Mouse (Mus musculus): ENCODE measurements at regions not wholly inside any gene's neighbourhood (a gene's known extent, or its start where the extent isn't known, plus 50 kb on each side); places are given as distances from the start of the nearest gene placed in this dataset.

DNA sequence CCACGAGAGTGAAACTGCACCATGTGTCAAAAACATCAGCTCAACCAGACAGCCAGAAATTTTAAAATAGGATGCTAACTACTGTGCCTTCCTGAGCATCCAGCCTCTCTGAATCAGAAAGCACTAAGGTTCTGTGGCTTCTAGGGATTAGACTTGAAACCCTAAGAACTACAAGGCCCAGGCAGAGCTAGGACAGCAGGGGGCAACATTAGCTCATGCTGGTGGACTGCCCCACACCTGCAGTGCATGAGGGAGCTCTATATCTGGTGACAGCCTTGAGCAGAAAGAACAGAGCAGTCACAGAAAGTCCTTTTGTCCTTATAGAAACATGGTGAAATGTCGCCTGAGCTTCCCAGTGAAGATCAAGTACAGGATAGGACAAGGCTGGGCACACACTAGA, 79.8 kb downstream of the Foxf2 start:
- H3K4me3 ChIP-seq (ENCODE audit: low read depth, low read length), result no peak overlapping the region
- no peaks in the 10 kb centered on the region for H3K36me3 ChIP-seq (ENCODE audit: insufficient read depth, low read length)
- H3K27me3 ChIP-seq (ENCODE audit: insufficient read depth, low read length), result no peaks in the 10 kb centered on the region
- no peaks in the 10 kb centered on the region for H3K9me3 ChIP-seq (ENCODE audit: low read length)
- no peak for ATAC-seq (ENCODE audit: low FRiP score)
- no peak overlapping the region for H3K9ac ChIP-seq (replicated peaks; ENCODE audit: low read length, poor library complexity, severe bottlenecking)
- H3K4me1 ChIP-seq (ENCODE audit: insufficient read depth, low read length), result no peaks in the 10 kb centered on the region
- no peak for TF ChIP-seq CTCF (IDR thresholded peaks at IDR 0.05)
- DNase-seq (ENCODE audit: low spot score), result no peak
- no peak overlapping the region for H3K4me2 ChIP-seq (ENCODE audit: low read depth, low read length, poor library complexity, severe bottlenecking)
- H3K27ac ChIP-seq (ENCODE audit: low read depth, low read length), result no peak overlapping the region
- WGBS, result 62% methylated on average over 2 of the region's 2 CpGs

- ATAC-seq (ENCODE audit: low FRiP score) (no peak), DNase-seq (ENCODE audit: low spot score) (no peak)
- Histone ChIP-seq H3K27ac (ENCODE audit: low read depth, low read length) (no peak overlapping the region), H3K4me1 (ENCODE audit: insufficient read depth, low read length) (no peaks in the 10 kb centered on the region), H3K9me3 (ENCODE audit: low read length) (no peaks in the 10 kb centered on the region), H3K9ac (replicated peaks; ENCODE audit: low read length, poor library complexity, severe bottlenecking) (no peak overlapping the region), H3K27me3 (ENCODE audit: insufficient read depth, low read length) (no peaks in the 10 kb centered on the region), H3K36me3 (ENCODE audit: insufficient read depth, low read length) (no peaks in the 10 kb centered on the region), H3K4me3 (ENCODE audit: low read depth, low read length) (no peak overlapping the region), H3K4me2 (ENCODE audit: low read depth, low read length, poor library complexity, severe bottlenecking) (no peak overlapping the region)
- 80% methylated on average over 6 of the region's 6 CpGs for WGBS
- no peak for TF ChIP-seq CTCF (IDR thresholded peaks at IDR 0.05)
These were observed 85.1 kb downstream of the Foxf2 start for GRCm38 (mm10) chr13:31710681-31711080.

- Histone ChIP-seq H3K9ac (replicated peaks; ENCODE audit: low read length, poor library complexity, severe bottlenecking) (no peak overlapping the region), H3K9me3 (ENCODE audit: low read length) (no peaks in the 10 kb centered on the region), H3K36me3 (ENCODE audit: insufficient read depth, low read length) (no peaks in the 10 kb centered on the region), H3K27ac (ENCODE audit: low read depth, low read length) (no peak overlapping the region), H3K4me1 (ENCODE audit: insufficient read depth, low read length) (no peaks in the 10 kb centered on the region), H3K27me3 (ENCODE audit: insufficient read depth, low read length) (no peaks in the 10 kb centered on the region), H3K4me3 (ENCODE audit: low read depth, low read length) (no peak overlapping the region), H3K4me2 (ENCODE audit: low read depth, low read length, poor library complexity, severe bottlenecking) (no peak overlapping the region)
- ATAC-seq (ENCODE audit: low FRiP score) (no peak), DNase-seq (ENCODE audit: low spot score) (no peak)
- TF ChIP-seq CTCF (IDR thresholded peaks at IDR 0.05), result no peak
- WGBS, result 57% methylated on average over 2 of the region's 2 CpGs
These were observed 90.1 kb downstream of the Foxf2 start for GRCm38 (mm10) chr13:31715683-31716082.

DNA sequence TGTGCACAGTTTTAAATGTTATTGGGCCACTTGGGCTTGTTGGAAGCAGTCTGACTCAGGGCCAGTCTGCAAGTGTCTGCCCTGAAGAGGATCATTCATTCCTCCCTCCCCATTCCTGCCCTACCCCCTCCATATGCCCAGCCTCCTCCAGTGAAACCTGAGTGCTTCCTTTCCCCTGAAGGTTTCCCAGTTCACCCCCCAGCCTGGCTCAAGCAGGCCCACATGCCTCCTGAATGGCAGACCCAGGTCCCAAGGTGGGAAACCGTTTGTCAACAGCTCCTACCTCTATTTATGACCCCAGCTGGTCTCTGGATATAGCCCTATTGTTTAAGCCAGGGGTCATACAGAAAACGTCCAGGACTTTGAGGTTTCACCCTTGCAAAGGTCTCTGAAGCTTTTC, 89.7 kb upstream of the Foxc1 start:
- Histone ChIP-seq H3K4me2 (ENCODE audit: low read depth, low read length, poor library complexity, severe bottlenecking) (no peak overlapping the region), H3K9ac (replicated peaks; ENCODE audit: low read length, poor library complexity, severe bottlenecking) (no peak overlapping the region), H3K36me3 (ENCODE audit: insufficient read depth, low read length) (no peaks in the 10 kb centered on the region), H3K9me3 (ENCODE audit: low read length) (no peaks in the 10 kb centered on the region), H3K27ac (ENCODE audit: low read depth, low read length) (no peak overlapping the region), H3K27me3 (ENCODE audit: insufficient read depth, low read length) (no peaks in the 10 kb centered on the region), H3K4me3 (ENCODE audit: low read depth, low read length) (no peak overlapping the region), H3K4me1 (ENCODE audit: insufficient read depth, low read length) (no peaks in the 10 kb centered on the region)
- ATAC-seq (ENCODE audit: low FRiP score), result no peak
- WGBS, result 36% methylated on average over 2 of the region's 2 CpGs
- TF ChIP-seq CTCF (IDR thresholded peaks at IDR 0.05), result no peak
- DNase-seq (ENCODE audit: low spot score), result no peak

GRCm38 (mm10) chr13:31720731-31721130, 85.7 kb upstream of the Foxc1 start:
- DNase-seq (ENCODE audit: low spot score) (no peak), ATAC-seq (ENCODE audit: low FRiP score) (no peak)
- no peak overlapping the region for H3K4me2 ChIP-seq (ENCODE audit: low read depth, low read length, poor library complexity, severe bottlenecking)
- H3K27me3 ChIP-seq (ENCODE audit: insufficient read depth, low read length), result no peaks in the 10 kb centered on the region
- no peaks in the 10 kb centered on the region for H3K9me3 ChIP-seq (ENCODE audit: low read length)
- H3K27ac ChIP-seq (ENCODE audit: low read depth, low read length), result no peak overlapping the region
- no peak for TF ChIP-seq CTCF (IDR thresholded peaks at IDR 0.05)
- no peaks in the 10 kb centered on the region for H3K36me3 ChIP-seq (ENCODE audit: insufficient read depth, low read length)
- H3K4me1 ChIP-seq (ENCODE audit: insufficient read depth, low read length), result no peaks in the 10 kb centered on the region
- 76% methylated on average over 2 of the region's 2 CpGs for WGBS
- H3K4me3 ChIP-seq (ENCODE audit: low read depth, low read length), result no peak overlapping the region
- H3K9ac ChIP-seq (replicated peaks; ENCODE audit: low read length, poor library complexity, severe bottlenecking), result no peak overlapping the region

DNA sequence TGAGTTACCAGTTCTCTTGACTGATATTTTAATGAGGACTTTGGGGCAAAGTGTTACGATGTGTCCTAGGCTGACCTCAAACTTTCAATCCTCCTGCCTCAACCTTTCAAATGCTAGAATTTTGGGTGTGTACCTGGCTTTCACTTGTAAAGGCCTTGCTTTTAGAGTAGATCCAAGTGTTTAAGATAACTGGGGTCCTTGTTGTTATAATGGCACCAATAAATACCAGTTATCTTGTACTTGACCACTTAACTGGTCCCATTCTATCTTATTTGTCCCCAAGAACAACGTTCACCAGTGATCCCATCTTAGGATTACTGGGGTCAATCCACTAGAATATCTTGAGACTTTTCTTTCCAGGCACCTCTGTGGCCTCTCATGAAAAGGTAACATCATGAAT, 77.6 kb upstream of the Foxc1 start:
- H3K4me2 ChIP-seq (ENCODE audit: low read depth, low read length, poor library complexity, severe bottlenecking), result no peak overlapping the region
- no peaks in the 10 kb centered on the region for H3K4me1 ChIP-seq (ENCODE audit: insufficient read depth, low read length)
- 95% methylated on average over 2 of the region's 2 CpGs for WGBS
- no peaks in the 10 kb centered on the region for H3K9me3 ChIP-seq (ENCODE audit: low read length)
- no peak overlapping the region for H3K9ac ChIP-seq (replicated peaks; ENCODE audit: low read length, poor library complexity, severe bottlenecking)
- no peak for TF ChIP-seq CTCF (IDR thresholded peaks at IDR 0.05)
- H3K27me3 ChIP-seq (ENCODE audit: insufficient read depth, low read length), result no peaks in the 10 kb centered on the region
- H3K36me3 ChIP-seq (ENCODE audit: insufficient read depth, low read length), result no peaks in the 10 kb centered on the region
- ATAC-seq (ENCODE audit: low FRiP score) (no peak), DNase-seq (ENCODE audit: low spot score) (no peak)
- H3K27ac ChIP-seq (ENCODE audit: low read depth, low read length), result no peak overlapping the region
- no peak overlapping the region for H3K4me3 ChIP-seq (ENCODE audit: low read depth, low read length)

DNA sequence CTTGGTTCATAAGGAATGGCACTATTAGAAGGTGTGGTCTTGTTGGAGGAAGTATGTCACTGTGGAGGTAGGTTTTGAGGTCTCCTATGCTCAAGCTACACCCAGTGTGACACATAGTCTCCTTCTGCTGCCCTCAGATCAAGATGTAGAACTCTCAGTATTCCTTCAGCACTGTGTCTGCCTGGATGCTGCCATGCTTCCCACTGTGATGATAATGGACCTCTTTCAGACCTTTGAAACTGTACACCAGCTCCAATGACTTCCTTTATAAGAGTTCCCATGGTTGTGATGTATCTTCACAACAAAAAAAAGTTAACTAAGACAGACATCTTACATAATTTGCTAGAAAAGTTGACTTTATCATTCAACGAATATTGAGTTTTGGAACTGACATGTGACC, 60.2 kb upstream of the Foxc1 start:
- H3K9ac ChIP-seq (replicated peaks; ENCODE audit: low read length, poor library complexity, severe bottlenecking), result no peak overlapping the region
- H3K27me3 ChIP-seq (ENCODE audit: insufficient read depth, low read length), result no peaks in the 10 kb centered on the region
- DNase-seq (ENCODE audit: low spot score) (no peak), ATAC-seq (ENCODE audit: low FRiP score) (no peak)
- H3K27ac ChIP-seq (ENCODE audit: low read depth, low read length), result no peak overlapping the region
- no peaks in the 10 kb centered on the region for H3K9me3 ChIP-seq (ENCODE audit: low read length)
- no peak overlapping the region for H3K4me3 ChIP-seq (ENCODE audit: low read depth, low read length)
- H3K4me2 ChIP-seq (ENCODE audit: low read depth, low read length, poor library complexity, severe bottlenecking), result no peak overlapping the region
- TF ChIP-seq CTCF (IDR thresholded peaks at IDR 0.05), result no peak
- no peaks in the 10 kb centered on the region for H3K4me1 ChIP-seq (ENCODE audit: insufficient read depth, low read length)
- H3K36me3 ChIP-seq (ENCODE audit: insufficient read depth, low read length), result no peaks in the 10 kb centered on the region
- 89% methylated on average over 1 of the region's 1 CpGs for WGBS
